Mouse (Mus musculus) myocyte (in vitro differentiated cells): ENCODE measurements around the gene Slc6a1. TPM values are rescaled to one million over a fixed set of nuclear protein-coding genes. Genes with fewer than 3 reads are reported as not detected.

Experiments used
- H3K27me3 ChIP-seq: one replicate; pipeline ENCODE4 v1.6.1; 2011; ENCODE audit not compliant: control insufficient read depth, insufficient read depth, insufficient read length
- H3K36me3 ChIP-seq: one replicate; pipeline ENCODE4 v1.6.1; 2011; ENCODE audit not compliant: control insufficient read depth, insufficient read depth
- H3K4me2 ChIP-seq: one replicate; pipeline ENCODE4 v1.6.1; 2011; ENCODE audit warnings: low read depth, control low read depth
- H3K4me3 ChIP-seq: one replicate; pipeline ENCODE4 v1.5.1; 2011; ENCODE audit warnings: mild to moderate bottlenecking, control low read depth, moderate library complexity
- H3K79me2 ChIP-seq: one replicate; pipeline ENCODE4 v1.6.1; 2011; ENCODE audit not compliant: control insufficient read depth, insufficient read depth
- H3ac ChIP-seq: one replicate; pipeline ENCODE4 v1.6.1; 2011; ENCODE audit not compliant: control insufficient read depth, insufficient read length
- CEBPB ChIP-seq: IDR thresholded peaks from 2 replicates; pipeline ENCODE4 v1.6.1; 2011; ENCODE audit warnings: mild to moderate bottlenecking, moderate library complexity; ENCODE audit not compliant: poor library complexity, insufficient read depth, severe bottlenecking
- E2F4 ChIP-seq: IDR thresholded peaks from one replicate; pipeline ENCODE4 v1.6.1; 2011; ENCODE audit warnings: mild to moderate bottlenecking, control low read depth, moderate library complexity; ENCODE audit not compliant: insufficient read depth
- MAX ChIP-seq: IDR thresholded peaks from one replicate; pipeline ENCODE4 v1.6.1; 2011; ENCODE audit warnings: low read depth, mild to moderate bottlenecking, control low read depth
- MYOD1 ChIP-seq, 3 experiments: IDR thresholded peaks; one replicate each; pipeline ENCODE4 v1.6.1; 2011; ENCODE audit warnings: control low read depth in 2 of 3, low read depth in 2 of 3, mild to moderate bottlenecking in 2 of 3, moderate library complexity in 1 of 3; ENCODE audit not compliant: insufficient read length in 2 of 3, control insufficient read depth in 1 of 3
- MYOG ChIP-seq, 3 experiments: IDR thresholded peaks; one replicate each; pipeline ENCODE4 v1.6.1; 2011; ENCODE audit warnings: control low read depth in 2 of 3, low read depth in 2 of 3, mild to moderate bottlenecking in 2 of 3; ENCODE audit not compliant: insufficient read length in 2 of 3, control insufficient read depth in 1 of 3, insufficient read depth in 1 of 3
- POLR2A ChIP-seq: IDR thresholded peaks from one replicate; pipeline ENCODE4 v1.6.1; 2011; ENCODE audit warnings: low read depth, mild to moderate bottlenecking, control low read depth, moderate library complexity; ENCODE audit not compliant: insufficient read length
- POLR2AphosphoS2 ChIP-seq: IDR thresholded peaks from one replicate; pipeline ENCODE4 v1.6.1; 2011; ENCODE audit warnings: low read depth, control low read depth; ENCODE audit not compliant: insufficient read length
- REST ChIP-seq: IDR thresholded peaks from one replicate; pipeline ENCODE4 v1.6.1; 2011; ENCODE audit warnings: mild to moderate bottlenecking, control low read depth, moderate library complexity; ENCODE audit not compliant: insufficient read depth, insufficient read length
- SRF ChIP-seq: IDR thresholded peaks from one replicate; pipeline ENCODE4 v1.6.1; 2011; ENCODE audit warnings: low read depth; ENCODE audit not compliant: control insufficient read depth, insufficient read length
- TCF12 ChIP-seq: IDR thresholded peaks from one replicate; pipeline ENCODE4 v1.6.1; 2011; ENCODE audit warnings: mild to moderate bottlenecking, control low read depth; ENCODE audit not compliant: poor library complexity, insufficient read depth, severe bottlenecking
- TCF3 ChIP-seq: IDR thresholded peaks from one replicate; pipeline ENCODE4 v1.6.1; 2011; ENCODE audit warnings: low read depth, control low read depth; ENCODE audit not compliant: insufficient read length
- USF1 ChIP-seq: IDR thresholded peaks from one replicate; pipeline ENCODE4 v1.6.1; 2011; ENCODE audit warnings: low read depth, mild to moderate bottlenecking, control low read depth, moderate library complexity
- polyA plus RNA-seq: library from polyadenylated mRNA; unstranded; fragments of >200 nt; fragmentation: generic; extraction: Trizol; gene quantifications from one replicate; pipeline ENCODE4 v1.2.1, GENCODE M21; 2012; ENCODE audit warnings: missing spikeins

Gene Slc6a1
- polyA plus RNA-seq: not detected

DNA sequence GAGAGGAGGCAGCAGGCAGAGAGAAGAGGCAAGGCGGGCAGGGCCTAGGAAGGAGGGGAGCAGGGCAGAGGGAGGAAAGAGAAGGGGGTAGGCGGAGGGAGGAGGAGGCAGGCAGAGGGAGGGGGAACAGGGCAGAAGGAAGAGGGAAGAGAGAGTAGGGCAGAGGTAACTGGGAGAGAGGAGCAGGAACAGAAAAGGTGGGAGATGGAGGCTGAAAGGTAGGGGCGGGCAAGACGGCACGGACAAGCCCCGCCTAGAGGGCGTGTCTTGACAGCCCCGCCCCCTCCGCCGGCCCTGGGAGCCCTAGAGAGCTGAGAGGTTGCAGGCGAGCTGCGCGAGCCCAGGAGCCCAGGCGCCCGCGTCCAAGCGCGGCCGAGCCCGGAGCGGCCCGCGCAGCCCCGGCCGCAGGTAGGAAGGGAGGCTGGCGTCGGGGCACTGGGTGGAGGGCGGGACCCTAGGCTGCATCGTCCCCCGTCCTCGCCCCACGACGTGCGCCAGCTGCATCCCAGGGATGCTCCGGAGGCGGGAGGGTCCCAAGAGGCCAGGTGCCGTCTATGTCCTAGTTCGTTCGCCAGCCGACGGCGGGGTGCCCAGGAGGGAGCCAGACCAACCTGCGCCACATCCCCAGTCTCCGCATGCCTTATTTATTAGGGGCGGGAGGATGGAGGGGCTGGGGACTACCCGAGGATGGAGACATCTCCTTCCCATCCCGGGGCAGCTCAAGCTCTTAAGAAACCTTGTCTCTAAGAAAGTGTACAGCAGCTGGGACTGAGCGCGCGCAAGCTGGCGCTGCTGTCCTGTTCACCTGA is at the start of gene Slc6a1:
Slc6a1 (plus strand) TSS at position 167 of the 809 bp plus-strand sequence.
- Histone ChIP-seq H3K36me3 (no peaks in the 10 kb centered on the region), H3K79me2 (no peaks in the 10 kb centered on the region), H3K27me3 (peaks cover 90% of the 10 kb centered on the region), H3K4me2 (no peak within 1 kb of the TSS), H3ac (no peak within 1 kb of the TSS), H3K4me3 (no peak within 1 kb of the TSS)
- TF ChIP-seq USF1 (no peak), MYOG (IDR thresholded peaks at IDR 0.05; ENCODE audit: control insufficient read depth in 1 of 3, insufficient read depth in 1 of 3, insufficient read length in 2 of 3, low read depth in 2 of 3) (no peak), TCF12 (no peak), TCF3 (no peak), MYOD1 (IDR thresholded peaks at IDR 0.05; ENCODE audit: control insufficient read depth in 1 of 3, insufficient read length in 2 of 3, low read depth in 2 of 3) (no peak), SRF (no peak), CEBPB (no peak), E2F4 (no peak), REST (no peak), MAX (no peak), POLR2A (no peak), POLR2AphosphoS2 (no peak)

DNA sequence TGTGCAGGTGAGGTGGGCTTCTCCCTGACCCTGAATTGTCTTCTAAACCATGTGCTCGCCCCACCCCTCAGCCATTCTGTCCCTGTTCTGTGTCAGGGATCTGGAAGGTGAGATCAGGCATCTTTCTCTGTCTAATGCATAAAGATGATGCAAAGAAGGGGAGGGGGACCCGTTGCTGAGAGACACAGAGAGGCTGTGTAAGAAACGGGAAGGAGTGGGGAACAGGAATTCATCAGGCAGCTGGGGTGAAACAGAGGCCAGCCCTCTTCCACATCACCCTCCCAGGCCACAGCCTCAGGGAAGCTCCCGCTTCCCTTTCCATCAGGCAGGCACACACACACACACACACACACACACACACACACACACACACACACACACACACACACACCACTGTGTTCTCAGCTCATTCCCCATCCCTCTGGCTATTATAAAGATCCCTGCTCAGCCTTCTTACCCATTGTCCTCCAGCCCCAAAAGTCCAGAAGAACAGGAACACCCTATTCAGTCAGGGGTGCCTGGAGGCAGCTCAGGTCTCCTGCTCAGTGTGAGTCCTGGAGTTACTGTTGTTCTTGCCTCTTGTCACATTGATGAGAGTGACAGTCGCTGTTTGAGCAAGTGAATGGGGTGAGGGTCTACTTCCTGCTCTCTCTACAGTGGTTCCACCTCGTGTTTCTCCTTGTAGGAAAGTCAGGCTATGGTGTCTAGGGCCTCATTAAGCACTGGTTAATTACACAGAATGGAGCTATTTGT is 43.4 kb upstream of the Slc6a1 start:
- Histone ChIP-seq H3K36me3 (no peaks in the 10 kb centered on the region), H3K4me2 (no peak overlapping the region), H3ac (no peak overlapping the region), H3K27me3 (peaks cover 63% of the 10 kb centered on the region), H3K4me3 (no peak overlapping the region), H3K79me2 (no peaks in the 10 kb centered on the region)
- TF ChIP-seq POLR2AphosphoS2 (no peak), REST (no peak), SRF (no peak), MYOG (IDR thresholded peaks at IDR 0.05; ENCODE audit: control insufficient read depth in 1 of 3, insufficient read depth in 1 of 3, insufficient read length in 2 of 3, low read depth in 2 of 3) (no peak), POLR2A (no peak), TCF3 (no peak), CEBPB (no peak), MYOD1 (IDR thresholded peaks at IDR 0.05; ENCODE audit: control insufficient read depth in 1 of 3, insufficient read length in 2 of 3, low read depth in 2 of 3) (no peak), E2F4 (no peak), MAX (no peak), TCF12 (no peak), USF1 (no peak)

DNA sequence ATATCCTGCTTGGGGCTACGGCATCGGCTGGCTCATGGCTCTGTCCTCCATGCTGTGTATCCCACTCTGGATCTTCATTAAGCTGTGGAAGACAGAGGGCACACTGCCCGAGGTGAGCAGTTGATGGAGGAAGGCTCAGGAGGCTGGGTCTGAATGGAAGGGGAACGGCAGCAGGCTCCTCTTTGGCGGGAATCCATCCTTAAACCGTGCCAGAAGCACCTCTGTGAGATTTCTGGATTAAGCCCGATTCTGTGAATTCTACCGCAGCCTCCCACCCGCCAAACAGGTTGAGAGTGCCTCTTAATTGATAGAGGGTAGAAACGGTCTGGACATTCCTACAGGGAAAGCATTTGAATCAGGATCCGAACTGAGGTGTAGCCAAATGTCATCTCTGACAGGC is 36.8 kb upstream of the Slc6a1 start:
- TF ChIP-seq E2F4: no peak
- no peak for TF ChIP-seq TCF12
- no peak for TF ChIP-seq REST
- TF ChIP-seq SRF: no peak
- no peak for TF ChIP-seq USF1
- no peak for TF ChIP-seq MYOD1 (IDR thresholded peaks at IDR 0.05; ENCODE audit: control insufficient read depth in 1 of 3, insufficient read length in 2 of 3, low read depth in 2 of 3)
- no peak for TF ChIP-seq CEBPB
- no peak for TF ChIP-seq POLR2AphosphoS2
- TF ChIP-seq POLR2A: no peak
- TF ChIP-seq MYOG (IDR thresholded peaks at IDR 0.05; ENCODE audit: control insufficient read depth in 1 of 3, insufficient read depth in 1 of 3, insufficient read length in 2 of 3, low read depth in 2 of 3): no peak
- no peak for TF ChIP-seq MAX
- TF ChIP-seq TCF3: no peak
- Histone ChIP-seq H3ac (no peak overlapping the region), H3K4me2 (no peak overlapping the region), H3K36me3 (no peaks in the 10 kb centered on the region), H3K79me2 (no peaks in the 10 kb centered on the region), H3K27me3 (peaks cover 63% of the 10 kb centered on the region), H3K4me3 (no peak overlapping the region)

DNA sequence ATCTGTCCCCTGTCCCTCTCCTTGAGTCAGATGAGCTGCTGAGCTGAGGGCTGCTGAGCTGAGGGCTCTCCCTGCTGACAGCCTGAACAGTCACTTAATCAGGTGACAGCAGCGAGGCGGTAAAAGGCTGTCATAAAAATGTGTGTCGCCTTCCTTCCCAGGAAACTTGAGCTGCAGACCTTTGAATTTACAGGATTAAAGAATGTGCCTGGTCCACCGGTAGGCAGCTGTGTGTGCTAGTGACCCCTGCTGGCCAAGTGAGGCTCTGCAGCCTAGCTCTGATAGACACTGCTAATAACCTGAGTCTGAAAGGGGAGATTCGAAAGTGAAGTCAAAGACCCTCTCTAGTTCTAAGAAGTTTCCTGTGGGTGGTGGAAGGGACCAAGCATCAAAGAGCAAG is 32.1 kb upstream of the Slc6a1 start:
- H3K27me3 ChIP-seq: peaks cover 48% of the 10 kb centered on the region
- TF ChIP-seq TCF12 (no peak), CEBPB (no peak), MYOD1 (IDR thresholded peaks at IDR 0.05; ENCODE audit: control insufficient read depth in 1 of 3, insufficient read length in 2 of 3, low read depth in 2 of 3) (no peak), E2F4 (no peak), POLR2A (no peak), USF1 (no peak), SRF (no peak), POLR2AphosphoS2 (no peak), TCF3 (no peak), REST (no peak), MAX (no peak), MYOG (IDR thresholded peaks at IDR 0.05; ENCODE audit: control insufficient read depth in 1 of 3, insufficient read depth in 1 of 3, insufficient read length in 2 of 3, low read depth in 2 of 3) (no peak)
- H3K36me3 ChIP-seq: no peaks in the 10 kb centered on the region

More for the DNA sequence above, 32.1 kb upstream of the Slc6a1 start:
- no peak overlapping the region for H3ac ChIP-seq
- H3K4me3 ChIP-seq: no peak overlapping the region
- no peak overlapping the region for H3K4me2 ChIP-seq
- H3K79me2 ChIP-seq: no peaks in the 10 kb centered on the region
